Mouse (Mus musculus): Measurements from ENCODE around the gene H2-D1.

Gene H2-D1

DNA sequence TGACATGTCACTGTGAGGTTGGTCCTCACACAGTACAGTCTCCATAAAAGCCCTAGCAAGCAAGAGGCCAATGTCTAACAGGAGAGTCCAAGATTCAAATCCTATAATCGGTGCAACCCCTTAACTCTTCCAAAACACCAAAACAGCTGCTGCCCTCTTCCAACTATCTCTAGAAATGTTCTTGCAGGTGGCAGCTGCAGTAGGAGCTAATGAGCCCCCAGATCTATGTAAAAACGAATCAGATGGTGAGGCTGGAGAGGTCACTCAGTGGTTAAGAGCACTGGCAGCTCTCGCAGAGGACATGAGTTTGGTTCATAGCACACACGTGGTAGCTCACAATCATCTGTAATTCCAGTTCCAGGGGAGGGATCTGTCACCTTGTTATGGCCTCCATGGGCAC is 6.8 kb upstream of the H2-D1 start:
- no peak for DNase-seq (ENCODE audit: low read depth, low spot score)

DNA sequence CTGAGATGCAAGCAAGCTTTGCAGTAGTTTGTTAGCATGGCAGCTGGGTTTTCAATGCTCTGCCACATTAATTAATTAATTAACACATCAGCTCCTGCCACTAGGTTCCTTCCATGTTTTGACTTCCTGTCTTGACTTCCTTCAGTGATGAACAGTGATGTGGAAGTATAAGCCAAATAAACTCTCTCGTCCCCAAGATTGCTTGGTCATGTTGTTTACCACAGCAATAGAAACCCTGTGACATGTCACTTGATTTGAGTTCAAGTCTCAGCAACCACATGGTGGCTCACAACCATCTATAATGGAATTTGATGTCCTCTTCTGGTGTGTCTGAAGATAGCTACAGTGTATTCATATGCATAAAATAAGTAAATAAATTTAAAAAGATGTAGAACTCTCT is 5.2 kb upstream of the H2-D1 start:
- no peak for DNase-seq (ENCODE audit: low read depth, low spot score)

DNA sequence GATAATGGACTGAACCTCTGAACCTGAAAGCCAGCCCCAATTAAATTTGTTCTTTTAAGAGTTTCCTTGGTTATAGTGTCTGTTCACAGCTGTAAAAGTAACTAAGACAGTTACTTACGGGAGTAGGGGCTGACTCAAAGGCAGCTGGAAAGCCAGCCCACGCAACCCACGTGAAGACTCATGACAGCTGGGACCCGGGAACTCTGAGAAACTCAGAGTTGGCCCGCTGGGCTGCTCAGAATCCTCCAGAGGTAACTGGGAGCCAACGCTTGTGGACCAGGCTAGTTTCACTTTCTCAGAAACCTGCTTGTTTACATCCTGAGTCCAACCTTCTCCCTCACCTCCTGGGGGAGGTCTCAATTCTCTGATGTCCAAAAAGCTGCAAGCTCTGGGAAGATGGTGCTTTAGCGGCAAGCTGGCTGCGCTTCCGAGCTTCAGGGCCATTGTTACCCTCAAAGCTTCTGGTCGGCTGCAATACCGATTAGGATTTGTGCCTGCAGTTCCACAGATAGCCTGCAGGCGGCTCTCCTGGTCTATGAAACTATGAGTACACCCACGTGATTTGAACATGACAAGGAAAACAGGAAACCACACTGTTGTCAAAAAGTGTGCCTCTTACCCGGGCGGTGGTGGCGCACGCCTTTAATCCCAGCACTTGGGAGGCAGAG is 4.6 kb upstream of the H2-D1 start:
- DNase-seq (ENCODE audit: low read depth, low spot score) = peak; percentile 93

- no peak for DNase-seq (ENCODE audit: low read depth, low spot score)
Observed at GRCm38 (mm10) chr17:35258492-35259478, 3.7 kb upstream of the H2-D1 start.

GRCm38 (mm10) chr17:35259621-35260020 is 2.9 kb upstream of the H2-D1 start:
- no peak for DNase-seq (ENCODE audit: low read depth, low spot score)

GRCm38 (mm10) chr17:35261651-35262050 is 879 bp upstream of the H2-D1 start:
- no peak for DNase-seq (ENCODE audit: low read depth, low spot score)

- DNase-seq (ENCODE audit: low read depth, low spot score) = no peak
Observed at GRCm38 (mm10) chr17:35263523-35263883, 973 bp downstream of the H2-D1 start.

DNA sequence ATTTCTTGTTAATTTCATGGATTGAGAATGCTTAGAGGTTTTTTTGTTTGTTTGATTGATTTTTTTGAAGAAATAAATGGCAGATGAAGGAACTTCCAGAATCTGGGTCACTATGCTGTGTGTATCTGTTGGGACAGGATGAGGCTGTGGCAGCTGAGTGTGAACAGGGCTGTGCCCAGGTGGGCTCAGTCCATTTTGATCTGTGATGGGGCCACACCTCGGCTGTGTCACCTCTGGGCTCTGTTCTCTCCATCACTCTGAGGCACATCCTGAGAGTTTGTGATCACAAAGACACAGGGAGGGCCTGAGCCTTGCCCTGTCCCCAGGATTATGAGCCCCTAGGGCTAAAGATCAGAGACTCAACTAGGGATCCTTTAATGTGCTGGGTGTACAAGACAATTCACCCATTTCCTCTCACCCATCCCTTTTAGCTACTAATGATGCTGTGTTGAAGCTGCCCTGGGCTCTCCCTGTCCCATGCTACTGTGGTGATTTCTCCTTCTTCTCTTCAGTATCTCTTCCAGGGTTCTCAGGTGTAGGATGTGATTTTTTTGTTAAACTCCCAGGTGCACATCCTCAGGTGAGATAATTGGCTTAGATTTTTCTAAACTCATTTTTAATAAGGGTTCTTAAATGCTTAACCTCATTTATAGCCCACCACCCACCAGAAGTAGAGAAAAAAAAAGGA is 5.0 kb downstream of the H2-D1 start:
- DNase-seq (ENCODE audit: low read depth, low spot score) = no peak

DNA sequence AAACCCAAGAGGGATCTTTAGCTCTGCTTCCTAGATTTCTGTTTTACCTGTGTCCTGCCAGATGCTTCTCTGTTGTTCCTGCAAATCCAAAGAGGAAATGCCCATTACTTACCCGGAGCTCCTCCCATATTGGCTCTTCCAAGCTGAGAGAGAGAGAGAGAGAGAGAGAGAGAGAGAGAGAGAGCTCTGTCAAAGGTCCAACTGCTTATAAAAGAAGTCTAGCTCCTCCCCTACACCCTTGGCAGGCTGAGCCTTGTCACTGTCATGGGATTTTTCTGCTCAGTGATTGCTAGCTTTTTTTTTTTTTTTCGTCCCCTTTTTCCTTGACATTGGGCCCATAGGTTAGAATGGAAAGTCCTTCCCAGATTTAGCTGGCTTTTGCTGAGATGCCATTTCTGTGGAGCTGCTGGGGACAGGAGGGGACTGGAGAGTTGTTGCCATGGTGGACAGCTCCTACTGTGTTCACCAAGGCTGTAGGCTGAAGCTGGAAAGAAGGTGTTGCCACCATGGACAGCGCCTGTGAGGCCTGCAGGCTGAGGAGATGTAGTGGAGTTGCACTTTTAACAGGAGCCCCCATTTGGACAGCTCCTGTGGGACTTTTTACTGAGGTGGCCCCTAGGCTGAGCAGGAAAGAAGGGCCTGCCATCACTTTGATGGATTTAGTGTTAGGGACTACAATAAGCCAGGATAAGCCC is 7.3 kb downstream of the H2-D1 start:
- peak; percentile 74 for DNase-seq (ENCODE audit: low read depth, low spot score)

GRCm38 (mm10) chr17:35272249-35272648 is 9.7 kb downstream of the H2-D1 start:
- no peak for DNase-seq (ENCODE audit: low read depth, low spot score)

DNA sequence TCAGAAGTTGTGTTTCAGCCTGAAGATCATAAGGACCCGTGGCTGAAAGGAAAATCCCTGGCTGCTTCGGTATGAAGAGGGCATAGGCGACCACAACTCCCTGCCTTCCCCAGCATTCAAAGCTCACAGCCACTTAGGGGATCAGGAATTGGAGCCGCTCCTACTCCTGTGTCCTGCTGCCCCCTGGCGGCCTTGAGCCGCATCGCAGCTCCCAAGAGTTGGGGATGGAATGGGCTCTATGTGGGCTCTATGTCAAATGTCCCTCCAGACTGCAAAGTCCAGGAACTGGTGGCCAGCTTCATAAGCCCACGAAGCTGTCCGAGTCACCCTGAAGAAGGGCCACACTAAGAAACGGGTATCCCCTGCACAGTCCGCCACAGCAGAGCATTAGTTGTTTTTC is 12.2 kb downstream of the H2-D1 start:
- DNase-seq (ENCODE audit: low read depth, low spot score) = peak; percentile 72

DNA sequence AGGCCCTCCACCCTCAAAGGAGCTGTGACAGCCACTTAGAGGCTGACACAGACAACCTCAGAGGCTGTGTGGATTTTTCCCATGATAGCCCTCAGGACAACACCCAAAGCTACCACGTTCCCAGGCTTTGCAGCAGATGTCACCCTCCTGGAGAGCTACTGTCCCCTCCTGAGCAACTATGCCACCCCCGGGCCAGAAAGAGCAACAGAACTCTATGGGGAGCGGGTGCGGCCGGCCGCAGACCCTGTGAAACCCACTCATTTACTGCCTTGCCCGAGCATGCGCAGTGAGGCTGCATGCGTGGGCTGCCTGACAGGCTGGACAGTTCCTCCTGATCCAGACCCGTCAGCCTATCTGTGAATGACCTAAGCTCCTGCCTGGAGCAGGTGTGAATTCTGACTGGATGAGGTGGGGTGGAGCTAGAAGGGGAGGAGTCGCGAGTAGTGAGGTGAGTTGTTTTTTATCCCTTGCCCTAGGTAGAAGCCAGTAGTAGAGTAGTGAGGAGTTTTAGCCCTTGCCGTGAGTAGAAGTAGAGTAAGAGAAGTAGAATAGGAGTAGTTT is 13.9 kb downstream of the H2-D1 start:
- DNase-seq (ENCODE audit: low read depth, low spot score) = peak; percentile 84

- DNase-seq (ENCODE audit: low read depth, low spot score) = no peak
Observed at GRCm38 (mm10) chr17:35278049-35278448, 15.5 kb downstream of the H2-D1 start.

DNA sequence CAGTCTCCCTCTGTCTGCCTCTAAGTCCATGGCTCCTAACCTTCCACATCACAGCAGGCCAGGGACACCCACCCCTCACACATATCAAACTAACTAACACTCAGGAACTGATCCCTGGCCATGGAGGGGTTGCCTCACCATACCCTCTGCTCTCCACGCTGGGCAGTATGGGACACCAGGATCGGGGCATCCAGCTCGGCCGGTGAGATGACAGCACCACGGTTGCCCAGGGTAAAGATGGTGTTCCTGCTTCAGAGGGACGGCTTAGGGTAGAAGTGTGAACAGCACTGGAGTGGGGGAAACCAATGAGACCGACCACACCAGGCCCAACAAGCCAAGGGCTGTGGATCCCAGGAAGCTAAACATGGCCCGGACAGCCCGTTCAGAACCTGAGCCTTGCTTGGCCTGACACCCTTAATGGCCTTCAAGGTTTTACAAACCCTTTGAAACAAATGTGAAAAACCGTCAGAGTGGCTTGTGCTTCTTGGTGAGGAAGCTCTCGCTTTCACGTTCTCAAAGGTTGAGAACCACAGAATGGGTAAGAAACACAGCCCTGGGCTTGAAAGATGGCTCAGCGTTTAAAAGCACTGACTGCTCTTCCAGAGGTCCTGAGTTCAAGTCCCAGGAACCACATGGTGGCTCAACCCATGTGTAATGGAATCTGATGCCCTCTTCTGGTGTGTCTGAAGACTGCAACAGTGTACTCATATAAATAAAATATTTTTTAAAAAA is 16.6 kb downstream of the H2-D1 start:
- DNase-seq (ENCODE audit: low read depth, low spot score) = no peak

DNA sequence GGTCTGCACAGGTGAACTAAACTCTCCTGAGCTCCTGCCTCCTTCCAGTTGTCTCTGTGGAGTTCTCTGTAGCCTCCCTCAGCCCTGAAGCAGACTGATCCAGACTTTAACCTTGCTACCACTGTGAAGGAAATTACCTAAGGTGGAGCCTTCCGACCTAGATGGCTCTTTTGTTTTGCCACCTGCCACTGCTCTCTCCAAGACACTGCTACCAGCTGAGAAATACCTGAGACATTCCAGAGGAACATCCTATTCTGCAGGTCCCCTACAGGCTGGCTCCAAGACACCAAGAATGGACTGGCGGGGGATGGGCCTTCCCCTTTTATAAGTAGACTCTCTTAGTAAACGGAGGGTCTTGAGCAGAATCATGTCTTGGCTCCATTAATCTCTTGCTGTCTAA is 17.7 kb downstream of the H2-D1 start:
- DNase-seq (ENCODE audit: low read depth, low spot score) = peak; percentile 70

- DNase-seq (ENCODE audit: low read depth, low spot score) = no peak
Observed at GRCm38 (mm10) chr17:35285431-35285830, 22.9 kb downstream of the H2-D1 start.

- peak; percentile 57 for DNase-seq (ENCODE audit: low read depth, low spot score)
Observed at GRCm38 (mm10) chr17:35295796-35296195, 33.3 kb downstream of the H2-D1 start.

DNA sequence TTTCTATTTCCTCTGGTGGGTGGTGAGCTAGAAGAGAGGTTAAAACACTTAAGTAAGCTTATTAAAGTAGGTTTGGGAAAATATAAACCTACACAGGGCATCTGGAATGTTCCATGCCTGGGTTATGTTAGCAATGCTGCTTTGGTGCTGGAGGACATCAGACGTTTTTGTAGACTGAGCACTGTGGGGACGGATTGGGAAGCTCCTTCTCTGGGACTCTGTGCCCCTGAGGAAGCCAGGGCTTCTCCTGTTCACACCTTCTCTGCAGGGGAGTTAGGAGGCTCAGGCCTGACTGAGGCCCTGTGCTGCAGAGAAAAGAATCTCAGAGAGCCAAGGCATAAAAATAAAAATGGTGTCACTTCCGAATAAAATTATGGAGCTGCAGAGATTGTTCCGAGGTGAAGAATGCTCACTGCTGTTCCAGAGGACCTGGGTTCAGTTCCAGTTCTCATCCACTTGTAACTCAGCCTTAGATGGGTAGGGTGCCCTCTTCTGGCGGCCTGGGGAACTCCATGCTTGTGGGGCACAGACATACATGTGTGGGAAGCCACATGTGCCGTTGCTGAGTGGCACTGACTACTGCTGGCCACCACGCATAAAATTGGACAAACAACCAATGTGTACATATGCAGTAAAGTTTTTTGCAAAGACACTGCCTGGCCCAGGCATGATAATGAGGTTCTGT is 37.9 kb downstream of the H2-D1 start:
- peak; percentile 51 for DNase-seq (ENCODE audit: low read depth, low spot score)

GRCm38 (mm10) chr17:35301645-35302258 is 39.2 kb downstream of the H2-D1 start:
- DNase-seq (ENCODE audit: low read depth, low spot score) = peak; percentile 82

DNA sequence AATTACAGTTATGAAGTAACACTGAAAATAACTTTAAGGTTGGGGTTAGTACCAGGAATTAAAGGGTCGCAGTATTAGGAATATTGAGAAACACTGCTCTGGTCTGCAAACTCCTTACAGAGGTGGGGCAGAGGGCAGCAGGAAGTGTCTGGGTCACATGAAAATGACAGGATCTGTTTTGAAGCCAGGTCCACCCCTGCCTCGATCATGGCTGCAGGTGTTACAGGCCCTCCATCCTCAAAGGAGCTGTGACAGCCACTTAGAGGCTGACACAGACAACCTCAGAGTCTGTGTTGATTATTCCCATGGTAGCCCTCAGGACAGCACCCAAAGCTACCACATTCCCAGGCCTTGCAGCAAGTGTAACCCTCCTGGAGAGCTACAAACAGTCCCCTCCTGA is 40.7 kb downstream of the H2-D1 start:
- no peak for DNase-seq (ENCODE audit: low read depth, low spot score)

Measured in ES-CJ7 (cell line).